Mouse (Mus musculus) left cerebral cortex, adult 2 months (tissue): ENCODE data around the gene Ranbp10. TPM values are rescaled to one million over a fixed set of nuclear protein-coding genes. Genes with fewer than 3 reads are reported as not detected.
A peak's percentile ranks its signal among the peaks of the same experiment; 100 is the strongest.

Experiments
- DNase-seq, 2 experiments: peaks; one replicate each; pipeline ENCODE4 v3.0.0; 2021 to 2022; ENCODE audit warnings: low spot score in 2 of 2, mixed read lengths in 1 of 2; ENCODE audit errors: extremely low spot score in 1 of 2
- H3K27ac ChIP-seq: fragments of 200-600 bp; 2 replicates; pipeline ENCODE4 v1.8.1; 2022
- H3K4me3 ChIP-seq: fragments of 200-600 bp; 2 replicates; pipeline ENCODE4 v1.8.1; 2022
- CTCF ChIP-seq: fragments of 200-600 bp; IDR thresholded peaks from 2 replicates; pipeline ENCODE4 v1.8.1; 2022; ENCODE audit warnings: antibody characterized with exemption, mild to moderate bottlenecking, moderate library complexity
- intact Hi-C: fragments of 180-260 bp; cut with DNase I; formaldehyde crosslinking; loops from one replicate; pipeline ENCODE4 v1.15.1; 2025
- long read RNA-seq, 2 experiments: library from polyadenylated mRNA; stranded (forward); transcript quantifications; one replicate each; pipeline ENCODE4 v2.0.0; 2021; ENCODE audit warnings: borderline mapping rate in 2 of 2
- total RNA-seq, 2 experiments: library from RNA; stranded (reverse); gene quantifications; 2 replicates each; pipeline ENCODE4 v1.2.3; 2021

Ranbp10 gene
- 10 to 100 TPM; 23.7 to 25.2 TPM for total RNA-seq
- long read RNA-seq, experiment 1, full-length matches to known transcripts, result 28 of 46 reads
- long read RNA-seq, experiment 1, partial matches to known transcripts, result 6 of 46 reads
- long read RNA-seq, experiment 1, other reads (novel, unspliced or antisense), result 12 of 46 reads
- long read RNA-seq, experiment 2, full-length matches to known transcripts, result 16 of 43 reads
- long read RNA-seq, experiment 2, partial matches to known transcripts, result 12 of 43 reads
- long read RNA-seq, experiment 2, other reads (novel, unspliced or antisense), result 15 of 43 reads

DNA sequence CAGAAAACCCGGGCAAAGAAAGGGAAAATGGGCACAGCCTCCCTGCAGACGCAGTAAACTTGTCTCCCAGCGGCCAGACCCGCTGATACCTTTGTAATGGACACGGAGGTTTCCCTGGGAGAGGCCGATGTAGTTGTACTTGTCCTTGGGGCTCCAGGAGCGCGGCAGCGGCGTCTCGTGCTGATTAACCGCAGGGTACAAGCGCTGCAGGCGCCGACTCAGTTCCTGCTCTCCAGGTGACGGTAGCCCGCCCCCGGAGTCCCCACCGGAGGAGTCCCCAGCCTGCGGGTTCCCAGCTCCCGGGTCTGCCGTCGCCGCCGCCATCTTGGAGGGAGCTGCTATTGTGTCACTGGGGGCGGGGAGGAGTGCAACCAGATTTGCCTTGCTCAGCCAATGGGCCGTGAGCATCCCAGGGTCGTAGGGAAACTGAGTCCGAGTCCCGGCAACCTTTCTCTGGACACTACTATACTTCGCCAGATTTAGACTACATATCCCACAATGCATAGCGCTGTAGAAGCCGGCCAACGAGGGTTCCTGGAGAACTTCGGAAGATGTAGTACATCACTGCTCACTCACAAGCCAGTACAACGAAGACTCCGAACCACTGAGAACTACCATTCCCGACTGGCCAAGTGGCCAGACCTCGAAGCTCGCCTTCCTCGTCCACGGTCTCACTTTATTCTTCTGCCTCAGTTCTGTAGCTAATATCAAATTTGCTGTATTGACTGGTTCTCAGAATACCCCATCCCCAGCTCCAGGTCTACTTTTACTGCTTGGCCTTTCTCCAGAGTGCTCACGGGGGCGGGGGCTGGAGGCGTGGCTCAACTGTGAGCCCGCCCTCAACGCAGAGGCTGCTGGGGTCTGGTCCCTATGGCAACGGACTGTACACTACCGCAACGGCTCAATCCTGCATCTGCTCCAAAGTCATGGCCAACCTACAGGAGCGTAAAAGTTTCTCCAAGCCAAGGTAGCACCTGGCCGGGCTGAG, at the start of gene Ranbp10, which contains the start of gene Tsnaxip1:
TSS of gene Ranbp10 (minus strand) at position 490 of the 988 bp plus-strand sequence.
TSS of gene Tsnaxip1 (plus strand) at position 871 of the 988 bp plus-strand sequence.
- peak; percentile 93 to 96 for DNase-seq
- intact Hi-C loops, result loop anchor here (2.0 kb wide), 1 partner anchor 68 kb away; the partner anchor contains the start of gene Gfod2
- peak within 1 kb of the TSS; percentile 79 for H3K4me3 ChIP-seq
- H3K27ac ChIP-seq, result peak within 1 kb of the TSS; percentile 89
- no peak; the same call in 1 of the 2 replicates for TF ChIP-seq CTCF

GRCm38 (mm10) chr8:105874301-105874700, 47.2 kb upstream of the Ranbp10 start:
- TF ChIP-seq CTCF, result no peak
- H3K4me3 ChIP-seq, result no peak overlapping the region
- intact Hi-C loops, result no loop called here
- no peak for DNase-seq
- peak overlapping the region; percentile 84 for H3K27ac ChIP-seq

- Histone ChIP-seq H3K4me3 (no peak overlapping the region), H3K27ac (no peak overlapping the region)
- intact Hi-C loops, result no loop called here
- no peak for DNase-seq
- TF ChIP-seq CTCF, result peak; percentile 33
These were observed 39.3 kb upstream of the Ranbp10 start for GRCm38 (mm10) chr8:105866364-105867029.

- intact Hi-C loops, result no loop called here
- no peak for DNase-seq
- H3K4me3 ChIP-seq, result peak overlapping the region; percentile 95
- H3K27ac ChIP-seq, result no peak overlapping the region; the same call in 1 of the 2 replicates
- TF ChIP-seq CTCF, result peak; percentile 16
These were observed 34.8 kb upstream of the Ranbp10 start for GRCm38 (mm10) chr8:105861951-105862350.

DNA sequence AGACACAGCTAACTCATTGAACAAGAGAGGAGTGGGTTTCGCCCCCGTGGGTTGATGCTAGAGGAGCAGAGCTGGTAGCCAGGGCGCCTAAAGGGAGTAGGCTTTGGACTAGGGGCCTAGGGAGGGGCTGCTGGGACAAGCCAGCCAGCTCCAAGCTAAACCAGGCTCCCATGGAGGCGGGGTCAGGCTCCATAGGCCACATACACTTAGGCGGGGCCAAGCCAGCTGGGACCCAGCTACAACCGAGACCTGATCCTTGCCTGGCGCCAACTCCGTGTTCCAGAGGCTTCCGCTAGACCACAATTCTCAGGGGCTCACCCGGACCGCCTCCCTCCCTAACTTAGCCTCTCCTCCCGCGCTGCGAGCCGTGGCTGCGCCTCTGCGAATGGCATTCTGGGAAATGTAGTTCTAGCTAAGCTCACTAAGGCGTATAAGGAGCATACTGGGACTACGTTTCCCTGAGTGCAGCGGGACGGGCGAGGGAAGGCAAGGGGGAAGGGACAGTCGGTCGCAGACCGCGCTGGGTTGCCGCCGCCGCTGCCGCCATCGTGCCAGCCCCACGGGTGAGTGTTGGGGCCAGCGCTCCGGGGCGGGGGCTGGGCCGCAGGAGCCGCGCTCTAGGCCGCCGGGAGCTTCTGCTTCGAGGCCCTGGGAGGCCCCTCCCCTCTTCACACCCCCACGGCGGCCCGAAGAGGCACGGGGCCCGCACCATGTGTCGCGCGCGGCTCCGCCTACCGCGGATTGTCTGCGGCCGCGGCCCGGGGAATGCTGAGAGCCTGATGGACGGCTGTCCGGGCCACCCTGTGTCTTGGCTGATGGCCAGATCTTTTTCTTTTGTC, 33.2 kb upstream of the Ranbp10 start, which contains the start of gene Nutf2:
TSS of gene Nutf2 (plus strand) at position 438 of the 839 bp plus-strand sequence.
- TF ChIP-seq CTCF, result no peak
- Histone ChIP-seq H3K27ac (peak within 1 kb of the TSS; percentile 94), H3K4me3 (peak within 1 kb of the TSS; percentile 95)
- peak; percentile 89 to 92 for DNase-seq
- intact Hi-C loops, result no loop called here

- H3K27ac ChIP-seq, result no peak overlapping the region
- no peak for TF ChIP-seq CTCF
- no peak for DNase-seq
- H3K4me3 ChIP-seq, result no peak overlapping the region; the same call in 1 of the 2 replicates
- intact Hi-C loops, result no loop called here
These were observed 32.2 kb upstream of the Ranbp10 start for GRCm38 (mm10) chr8:105859314-105859713.

- DNase-seq, result no peak
- Histone ChIP-seq H3K27ac (no peak overlapping the region), H3K4me3 (no peak overlapping the region)
- intact Hi-C loops, result no loop called here
- TF ChIP-seq CTCF, result no peak
These were observed 31.3 kb upstream of the Ranbp10 start for GRCm38 (mm10) chr8:105858495-105858894.

DNA sequence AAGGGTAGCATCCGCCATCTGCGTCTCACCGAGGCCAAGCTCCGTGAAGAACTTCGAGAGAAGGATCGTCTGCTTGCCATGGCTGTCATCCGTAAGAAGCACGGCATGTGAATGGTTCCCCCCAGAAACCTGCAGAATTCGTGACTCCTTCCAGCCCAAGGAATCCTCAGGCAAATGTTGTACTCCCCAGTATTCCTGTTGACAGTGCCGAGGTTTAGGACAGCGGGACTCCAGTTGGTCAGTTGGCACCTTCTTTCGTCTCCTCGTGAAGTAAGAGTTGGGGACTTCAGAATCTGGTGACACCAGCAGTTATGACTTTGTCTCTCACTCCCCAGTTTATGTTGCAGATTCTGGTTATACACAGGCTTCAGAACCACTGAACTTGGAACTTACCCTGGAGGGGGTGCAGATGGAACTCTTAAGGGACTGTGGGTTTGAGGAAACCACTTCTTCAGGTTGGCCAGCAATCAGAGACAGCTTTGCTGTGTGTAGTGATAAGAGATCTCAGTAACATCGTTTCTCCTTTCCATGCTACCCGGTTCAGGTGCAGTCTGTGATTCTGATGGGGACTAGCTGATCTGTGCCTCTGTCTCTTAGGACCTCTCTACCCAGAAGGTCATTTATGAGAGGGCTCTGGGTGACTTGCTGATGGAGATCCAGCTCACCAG, 29.2 kb upstream of the Ranbp10 start:
- Histone ChIP-seq H3K27ac (peak overlapping the region; percentile 98), H3K4me3 (peak overlapping the region; percentile 67)
- DNase-seq, result no peak
- intact Hi-C loops, result no loop called here
- TF ChIP-seq CTCF, result no peak

DNA sequence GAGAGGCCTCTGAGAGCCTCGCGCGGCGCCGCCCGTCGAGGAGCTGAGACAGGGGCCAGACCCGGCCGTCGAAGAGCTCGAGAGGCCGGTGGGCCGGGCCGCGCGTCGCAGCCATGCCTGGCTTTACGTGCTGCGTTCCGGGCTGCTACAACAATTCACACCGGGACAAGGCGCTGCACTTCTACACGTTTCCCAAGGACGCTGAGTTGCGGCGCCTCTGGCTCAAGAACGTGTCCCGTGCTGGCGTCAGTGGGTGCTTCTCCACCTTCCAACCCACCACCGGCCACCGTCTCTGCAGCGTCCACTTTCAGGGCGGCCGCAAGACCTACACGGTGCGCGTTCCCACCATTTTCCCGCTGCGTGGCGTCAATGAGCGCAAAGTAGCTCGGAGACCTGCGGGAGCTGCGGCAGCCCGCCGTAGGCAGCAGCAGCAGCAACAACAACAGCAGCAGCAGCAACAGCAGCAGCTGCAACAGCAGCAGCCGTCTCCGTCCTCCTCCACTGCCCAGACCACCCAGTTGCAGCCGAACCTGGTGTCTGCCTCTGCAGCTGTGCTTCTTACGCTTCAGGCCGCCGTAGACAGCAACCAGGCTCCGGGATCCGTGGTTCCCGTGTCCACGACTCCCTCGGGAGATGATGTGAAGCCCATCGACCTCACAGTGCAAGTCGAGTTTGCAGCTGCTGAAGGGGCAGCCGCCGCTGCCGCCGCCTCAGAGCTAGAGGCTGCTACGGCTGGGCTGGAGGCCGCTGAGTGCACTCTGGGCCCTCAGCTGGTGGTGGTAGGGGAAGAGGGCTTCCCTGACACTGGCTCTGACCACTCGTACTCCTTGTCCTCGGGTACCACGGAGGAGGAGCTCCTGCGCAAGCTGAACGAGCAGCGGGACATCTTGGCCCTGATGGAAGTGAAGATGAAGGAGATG, 28.4 kb upstream of the Ranbp10 start:
- peak; percentile 56 to 57 for DNase-seq
- no peak for TF ChIP-seq CTCF
- Histone ChIP-seq H3K4me3 (peak overlapping the region; percentile 67), H3K27ac (peak overlapping the region; percentile 98)
- intact Hi-C loops, result loop anchor here (2.0 kb wide), 1 partner anchor 75 kb away; no protein-coding TSS in a partner anchor
